Mouse (Mus musculus) layer of hippocampus, postnatal 10 days (tissue): Measurements from ENCODE around the gene Bbof1. TPM values are rescaled to one million over a fixed set of nuclear protein-coding genes. Genes with fewer than 3 reads are reported as not detected.

Experiments
- DNase-seq, 2 experiments: peaks; one replicate each; pipeline ENCODE4 v3.0.0; 2021; ENCODE audit warnings: low spot score in 2 of 2
- total RNA-seq, 2 experiments: library from RNA; stranded (reverse); gene quantifications; 2 replicates each; pipeline ENCODE4 v1.2.3; 2021

The Bbof1 gene
- total RNA-seq, 2 experiments from 2014 or later: 6.8 to 8.7 TPM

DNA sequence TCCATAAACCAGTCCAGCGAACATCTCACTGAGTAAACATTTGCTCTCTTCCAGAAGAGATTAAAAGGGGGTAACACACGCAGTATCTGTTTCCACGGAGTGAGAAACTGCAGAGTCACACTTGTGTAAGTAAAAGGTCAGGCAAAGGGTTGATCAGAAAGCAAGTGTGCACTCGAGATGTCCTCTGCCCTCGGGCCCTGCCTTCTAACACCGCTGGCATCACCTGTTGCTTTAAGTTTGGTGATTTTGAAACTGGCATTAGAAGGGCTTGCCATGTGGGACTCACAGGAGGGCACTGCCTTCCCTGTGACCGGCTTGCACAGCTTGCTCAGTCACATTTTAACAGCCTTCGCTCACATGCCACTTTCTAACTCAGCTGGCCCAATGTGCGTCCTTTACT lies 9.2 kb upstream of the Bbof1 start:
- DNase-seq: no peak

GRCm38 (mm10) chr12:84400068-84400467 lies 8.8 kb upstream of the Bbof1 start:
- DNase-seq: no peak

- DNase-seq: no peak
These were observed 8.2 kb upstream of the Bbof1 start for GRCm38 (mm10) chr12:84400653-84401052.

- DNase-seq: no peak
These were observed 5.9 kb upstream of the Bbof1 start for GRCm38 (mm10) chr12:84402923-84403322.

DNA sequence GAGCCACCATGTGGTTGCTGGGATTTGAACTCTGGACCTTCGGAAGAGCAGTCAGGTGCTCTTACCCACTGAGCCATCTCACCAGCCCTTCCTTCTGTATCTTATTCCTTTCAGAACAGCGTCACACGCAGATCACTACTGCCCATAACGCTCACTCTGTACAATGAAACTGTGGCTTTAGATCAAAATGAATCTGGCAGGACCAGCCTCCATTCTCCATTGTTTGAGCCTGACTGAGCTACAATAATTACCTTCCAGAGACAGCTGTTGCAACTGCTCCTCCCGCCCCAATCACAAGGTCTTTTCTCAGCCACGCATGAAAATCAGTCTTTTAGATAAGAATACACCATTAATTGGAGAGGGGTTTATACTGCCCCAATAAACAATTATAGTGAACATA lies 4.3 kb upstream of the Bbof1 start:
- no peak for DNase-seq

- no peak for DNase-seq
These were observed 1.6 kb upstream of the Bbof1 start for GRCm38 (mm10) chr12:84407259-84407658.

- DNase-seq: no peak
These were observed 725 bp upstream of the Bbof1 start for GRCm38 (mm10) chr12:84407874-84408818.

DNA sequence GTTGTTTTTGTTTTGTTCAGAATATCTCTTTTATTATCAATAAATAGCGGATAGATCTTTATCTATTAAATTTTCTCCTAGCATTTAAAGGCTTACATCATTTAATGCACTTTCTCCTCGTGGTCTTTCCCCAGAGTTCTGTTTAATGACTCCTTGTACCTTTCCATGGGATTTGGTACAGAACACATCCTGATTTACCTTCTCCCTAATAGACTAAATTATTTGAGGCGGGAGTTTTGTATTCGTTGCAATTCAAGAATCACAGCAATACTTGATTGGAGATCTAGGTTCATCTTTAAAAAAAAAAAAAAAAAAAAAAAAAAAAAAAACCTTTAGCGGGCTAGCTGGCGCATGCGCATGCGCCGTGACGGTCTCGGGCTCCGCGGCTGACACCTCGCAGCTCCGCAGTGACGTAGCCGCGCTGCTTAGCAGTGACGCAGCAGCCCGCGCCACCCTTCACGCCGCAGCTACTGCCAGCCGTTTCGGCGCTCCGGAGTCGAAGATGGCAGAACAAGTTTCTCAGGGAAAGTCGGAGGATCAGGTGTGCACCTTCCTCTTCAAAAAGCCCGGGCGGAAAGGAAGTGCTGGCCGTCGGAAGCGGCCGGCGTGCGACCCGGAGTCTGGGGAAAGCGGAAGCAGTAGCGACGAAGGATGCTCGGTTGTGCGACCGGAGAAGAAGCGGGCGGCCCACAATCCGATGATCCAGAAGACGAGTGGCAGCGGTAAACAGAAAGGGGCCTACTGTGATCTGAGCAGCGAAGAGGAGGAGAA lies 8.1 kb downstream of the Bbof1 start, which contains the start of gene Rnf113a2:
TSS of gene Rnf113a2 (plus strand) at position 363 of the 771 bp plus-strand sequence.
- DNase-seq: peak; percentile 76 to 83

- no peak for DNase-seq
These were observed 8.7 kb downstream of the Bbof1 start for GRCm38 (mm10) chr12:84417605-84417922.

GRCm38 (mm10) chr12:84423990-84424389 lies 15.1 kb downstream of the Bbof1 start:
- DNase-seq: no peak

DNA sequence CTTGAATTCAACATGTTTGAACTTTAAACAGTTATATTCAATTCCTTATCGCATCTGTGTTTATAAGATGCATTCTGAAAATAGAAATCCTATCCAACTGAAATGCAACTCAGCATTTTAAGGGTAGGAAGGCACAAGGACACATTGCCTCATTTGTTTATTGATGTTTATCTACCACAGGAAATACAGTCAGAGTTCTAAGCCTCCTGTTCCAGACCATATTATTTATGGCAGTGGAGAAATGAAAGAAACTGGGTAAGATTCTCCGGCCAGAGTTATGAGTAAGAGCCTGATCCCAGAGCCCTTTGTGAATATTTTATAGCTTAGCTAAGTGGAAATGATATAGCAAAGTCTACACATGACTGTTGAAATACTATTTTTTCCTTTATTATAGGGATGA lies 21.0 kb downstream of the Bbof1 start:
- DNase-seq: no peak

GRCm38 (mm10) chr12:84438697-84439096 lies 29.8 kb downstream of the Bbof1 start:
- DNase-seq: no peak

DNA sequence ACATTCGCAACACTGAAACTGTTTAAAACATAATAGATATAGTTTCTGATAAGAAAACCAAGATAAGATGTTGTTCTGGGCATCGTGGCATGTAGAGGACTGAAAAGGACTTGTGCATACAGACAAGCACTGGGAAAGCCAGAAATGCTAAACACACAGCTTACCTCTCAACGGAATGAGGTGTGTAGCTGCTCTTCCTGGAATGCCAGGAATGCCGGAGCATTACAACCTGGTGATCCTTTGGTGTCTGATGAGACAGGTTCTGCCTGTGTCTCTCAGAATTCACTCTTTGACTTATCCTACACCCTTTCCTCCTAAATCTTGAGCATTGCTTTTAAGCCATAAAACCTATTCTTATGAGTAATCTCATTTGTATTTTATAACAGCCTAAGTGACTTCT lies 33.7 kb downstream of the Bbof1 start:
- no peak for DNase-seq

GRCm38 (mm10) chr12:84447386-84447785 lies 38.5 kb downstream of the Bbof1 start:
- DNase-seq: no peak

DNA sequence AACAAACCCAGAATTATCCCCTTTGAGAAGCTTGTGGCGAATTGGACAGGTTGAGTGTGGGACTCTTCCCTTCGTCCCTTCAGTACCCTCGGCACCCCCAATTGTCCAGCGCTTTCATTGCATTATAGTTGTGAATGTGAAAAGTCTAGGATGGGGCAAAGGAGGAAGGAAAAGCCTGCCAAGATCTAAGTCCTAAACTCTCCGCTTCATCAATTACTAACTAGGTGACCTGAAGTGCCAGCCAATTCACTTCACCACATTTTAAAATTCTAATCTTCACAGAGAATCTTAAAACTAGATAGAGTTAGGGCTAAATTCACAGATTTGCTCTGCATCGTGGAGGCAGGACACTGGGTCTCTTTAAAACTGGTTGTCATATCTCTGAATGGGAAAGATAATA lies 39.3 kb downstream of the Bbof1 start:
- no peak for DNase-seq

GRCm38 (mm10) chr12:84449887-84450286 lies 41.0 kb downstream of the Bbof1 start:
- no peak for DNase-seq

GRCm38 (mm10) chr12:84450351-84450717 lies 41.5 kb downstream of the Bbof1 start:
- DNase-seq: no peak

GRCm38 (mm10) chr12:84450718-84451646 lies 42.1 kb downstream of the Bbof1 start, which contains the start of the genes Aldh6a1 and Lin52:
TSS of gene Aldh6a1 (minus strand) at chr12:84451004.
TSS of gene Lin52 (plus strand) at chr12:84451422.
- DNase-seq: peak; percentile 94 to 95

DNA sequence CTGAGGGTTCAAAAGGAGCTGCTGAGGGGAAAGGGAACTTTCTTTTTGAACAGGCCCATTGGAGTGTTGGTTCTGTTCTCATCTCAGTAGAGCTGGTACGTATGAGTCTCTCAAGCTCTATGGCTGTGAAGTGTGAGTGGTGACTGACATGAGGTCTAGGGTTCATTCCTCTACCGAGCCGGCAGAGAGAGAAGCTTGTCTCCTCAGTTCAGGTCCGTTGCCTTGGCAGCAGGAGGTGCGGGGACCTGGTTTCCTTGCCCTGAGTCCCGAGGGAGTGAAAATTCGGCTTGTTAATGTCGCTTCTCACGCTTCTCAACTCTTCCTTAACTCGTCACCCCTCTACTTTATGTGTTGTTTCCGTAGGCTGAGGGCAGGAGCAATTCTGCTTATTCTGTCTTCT lies 42.9 kb downstream of the Bbof1 start:
- DNase-seq: no peak

DNA sequence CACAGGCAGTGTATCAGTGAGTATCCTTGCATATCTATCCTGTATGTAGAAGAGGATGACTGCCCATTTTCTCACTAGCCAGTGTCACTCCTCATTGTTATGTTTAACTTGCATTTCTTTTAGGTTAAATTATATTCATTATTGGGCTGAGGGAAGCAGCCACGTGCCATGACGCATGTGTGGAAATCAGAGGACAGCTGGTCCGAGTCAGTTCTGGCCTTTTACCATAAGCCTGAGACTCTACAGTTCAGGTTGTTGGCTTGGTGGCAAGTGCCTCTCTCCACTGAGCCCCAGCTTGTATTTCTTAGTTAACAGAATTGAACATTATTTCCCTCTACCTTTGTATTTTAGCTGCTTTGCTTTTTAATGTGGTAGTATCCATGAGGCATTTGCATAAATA lies 48.0 kb downstream of the Bbof1 start:
- no peak for DNase-seq

- DNase-seq: no peak
These were observed 51.0 kb downstream of the Bbof1 start for GRCm38 (mm10) chr12:84459845-84460244.
